In the genomic region with DNA sequence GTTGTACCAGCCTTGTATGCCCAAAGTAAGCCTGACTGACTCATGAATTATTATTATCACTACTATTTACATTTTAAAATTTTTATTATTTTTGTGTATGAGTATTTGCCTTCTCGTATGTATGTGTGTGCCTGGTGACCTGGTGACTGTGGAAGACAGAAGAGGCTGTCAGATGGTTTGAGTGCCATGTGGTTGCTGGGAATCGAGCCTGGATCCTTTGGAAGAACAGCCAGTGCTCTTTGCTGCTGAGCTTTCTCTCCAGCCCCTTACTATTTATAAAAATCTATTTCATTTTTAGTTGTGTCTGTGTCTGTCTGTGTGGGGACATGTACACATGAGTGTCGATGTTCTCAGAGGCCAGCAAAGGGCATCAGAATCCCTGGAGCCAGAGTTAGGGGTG, we compare ENCODE assay signal across 23 mouse cellular contexts. TPM values are rescaled to one million over a fixed set of nuclear protein-coding genes. Genes with fewer than 3 reads are reported as not detected.
DNase-seq lines count a peak whose midpoint lies in the region; ATAC-seq and TF ChIP-seq lines count a peak whose summit lies in the region.
"Had no signal": no experiment of that assay in that cellular context is flagged by ENCODE, and none has a peak within 500 bp of the region (broad histone marks: within the 10 kb centered on the region; RNA-seq: fewer than 3 reads in every experiment).

No protein-coding gene starts in this region.

- H3K9ac ChIP-seq in kidney, embryonic 14.5 days (ENCODE audit: low read depth, low read length): no peak overlapping the region
- H3K9ac ChIP-seq: embryonic facial prominence, embryonic 13.5 days; embryonic facial prominence, embryonic 15.5 days; forebrain, embryonic 12.5 days had no signal

- no peak for ATAC-seq in kidney, embryonic 14.5 days (ENCODE audit: low FRiP score, low TSS enrichment)
- ATAC-seq: forebrain, embryonic 14.5 days had no signal

- no peaks in the 10 kb centered on the region for H3K36me3 ChIP-seq in kidney, embryonic 14.5 days (ENCODE audit: control insufficient read depth, insufficient read depth, low read length)
- H3K36me3 ChIP-seq: embryonic facial prominence, embryonic 13.5 days; embryonic facial prominence, embryonic 15.5 days; forebrain, embryonic 10.5 days; forebrain, embryonic 12.5 days had no signal

- WGBS in kidney, embryonic 14.5 days: 86% methylated on average over 3 of the region's 3 CpGs

- DNase-seq in layer of hippocampus, adult 11-12 months (ENCODE audit: low spot score): peak; percentile 24
- DNase-seq in layer of hippocampus, postnatal 25 days (ENCODE audit: extremely low spot score in 1 of 2, low spot score in 1 of 2): no peak
- DNase-seq in layer of hippocampus, adult 2 months (ENCODE audit: low spot score in 2 of 2): peak in 1 of 2 experiments; percentile 21
- no peak for DNase-seq in layer of hippocampus, adult 8-10 months (ENCODE audit: low spot score in 2 of 2)
- peak; percentile 16 to 29 for DNase-seq in layer of hippocampus, postnatal 36 days
- DNase-seq: adrenal gland, adult 2 months; adrenal gland, postnatal 10 days; adrenal gland, postnatal 25 days; cerebellum, adult 11 months; cerebellum, adult 18-20 months; cerebellum, adult 8-10 months; cerebellum, adult 9-11 months; cerebellum, postnatal 14 days; cerebellum, postnatal 36 days; embryo, embryonic 11 days had no signal

- H3K27me3 ChIP-seq in kidney, embryonic 14.5 days (ENCODE audit: control insufficient read depth, insufficient read depth, low read length): no peaks in the 10 kb centered on the region
- H3K27me3 ChIP-seq: embryonic facial prominence, embryonic 13.5 days; embryonic facial prominence, embryonic 15.5 days; forebrain, embryonic 12.5 days had no signal

- peak overlapping the region; percentile 69 for H3K27ac ChIP-seq in layer of hippocampus, adult 2 months
- H3K27ac ChIP-seq in kidney, embryonic 14.5 days (ENCODE audit: low read depth, low read length): no peak overlapping the region
- H3K27ac ChIP-seq: embryonic facial prominence, embryonic 13.5 days; embryonic facial prominence, embryonic 15.5 days; forebrain, embryonic 10.5 days; forebrain, embryonic 12.5 days had no signal

- no peaks in the 10 kb centered on the region for H3K4me1 ChIP-seq in kidney, embryonic 14.5 days (ENCODE audit: control insufficient read depth, insufficient read depth, low read length)
- H3K4me1 ChIP-seq: embryonic facial prominence, embryonic 13.5 days; embryonic facial prominence, embryonic 15.5 days; forebrain, embryonic 10.5 days; forebrain, embryonic 12.5 days had no signal

- TF ChIP-seq CTCF in layer of hippocampus, adult 2 months (conservative IDR thresholded peaks at IDR 0.05): no peak

- H3K4me2 ChIP-seq in kidney, embryonic 14.5 days (replicated peaks; ENCODE audit: low read depth, low read length): no peak overlapping the region
- H3K4me2 ChIP-seq: embryonic facial prominence, embryonic 13.5 days; embryonic facial prominence, embryonic 15.5 days; forebrain, embryonic 12.5 days had no signal

- no peaks in the 10 kb centered on the region for H3K9me3 ChIP-seq in kidney, embryonic 14.5 days (ENCODE audit: control insufficient read depth, low read length)
- H3K9me3 ChIP-seq: embryonic facial prominence, embryonic 13.5 days; embryonic facial prominence, embryonic 15.5 days; forebrain, embryonic 10.5 days; forebrain, embryonic 12.5 days had no signal

- H3K4me3 ChIP-seq in layer of hippocampus, adult 2 months: no peak overlapping the region
- no peak overlapping the region for H3K4me3 ChIP-seq in kidney, embryonic 14.5 days (ENCODE audit: low read length)
- H3K4me3 ChIP-seq: embryonic facial prominence, embryonic 13.5 days; embryonic facial prominence, embryonic 15.5 days; erythroblast, embryonic 14.5 days; forebrain, embryonic 10.5 days; forebrain, embryonic 12.5 days had no signal

RNA-seq across cellular contexts. Expression of gene Frmpd1, which starts 28.2 kb away (rescaled TPM):
- 10 to 100 TPM; 15.1 to 16.6 TPM for total RNA-seq in layer of hippocampus, postnatal 25 days (2021)
- 10 to 100 TPM; 15.7 to 16.4 TPM for total RNA-seq in layer of hippocampus, adult 2 months (2021)
- total RNA-seq in layer of hippocampus, adult 8-10 months (2022): 10 to 100 TPM; 10.0 to 14.9 (median 12.5) TPM
- 10 to 100 TPM; 14.4 to 15.9 TPM for total RNA-seq in layer of hippocampus, postnatal 36 days (2021)
- 0.24 and 0.53 TPM in 2 replicates for polyA plus RNA-seq in kidney, embryonic 14.5 days (2014; fragmentation: Nextera tagmentation; extraction: Ambion mirVana)
- total RNA-seq: common myeloid progenitor, adult 5-6 weeks had no signal

RNA-seq across cellular contexts. Expression of gene Tomm5, which starts 48.5 kb away (rescaled TPM):
- total RNA-seq in layer of hippocampus, postnatal 25 days (2021): 10 to 100 TPM; 62.1 to 76.6 TPM
- 10 to 100 TPM; 58.4 to 67.6 TPM for total RNA-seq in layer of hippocampus, adult 2 months (2021)
- 10 to 100 TPM; 56.8 to 69.2 (median 64.7) TPM for total RNA-seq in layer of hippocampus, adult 8-10 months (2022)
- total RNA-seq in layer of hippocampus, postnatal 36 days (2021): 10 to 100 TPM; 70.3 to 70.4 TPM
- polyA plus RNA-seq in kidney, embryonic 14.5 days (2014; fragmentation: Nextera tagmentation; extraction: Ambion mirVana): 271 and 343 TPM in 2 replicates

Comparison
In these comparisons a context has a peak if more than half of its experiments do, and no peak if none do; other contexts are left out.
1. DNase-seq: peak in layer of hippocampus, adult 11-12 months (single experiment) and layer of hippocampus, postnatal 36 days (2 of 2); none in layer of hippocampus, postnatal 25 days (0 of 2) and layer of hippocampus, adult 8-10 months (0 of 2).